Mouse (Mus musculus): ENCODE results near the gene Trpv3. TPM values are rescaled to one million over a fixed set of nuclear protein-coding genes. Genes with fewer than 3 reads are reported as not detected.
"Not testable (repeated sequence)": the region's sequence is repeated elsewhere in the genome, so short reads cannot be mapped to it uniquely, and the experiment has no call there.

Gene Trpv3
- total and polyA plus RNA-seq, 2 experiments, result under 0.01 to 0.01 TPM

DNA sequence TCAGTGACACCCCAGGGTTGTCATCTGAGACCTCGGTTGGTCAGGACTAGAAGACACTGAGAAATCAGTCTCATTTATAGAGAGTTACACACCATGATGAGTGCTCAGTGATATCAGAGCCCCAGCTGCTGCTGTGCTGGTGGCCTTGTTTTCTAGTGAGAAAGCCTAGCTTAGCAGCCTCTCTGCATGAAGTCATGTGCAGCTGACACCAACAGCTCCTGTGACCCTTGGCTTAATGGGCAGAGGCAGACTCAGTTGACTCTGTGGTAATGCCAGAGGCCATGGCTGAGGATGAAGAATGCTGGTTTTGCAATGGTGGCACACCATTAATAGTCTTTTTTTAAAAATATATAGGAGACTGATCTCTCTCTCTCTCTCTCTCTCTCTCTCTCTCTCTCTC lies 22.4 kb downstream of the Trpv3 start:
- Histone ChIP-seq H3K4me3 (ENCODE audit: insufficient read depth, low read depth, low read length) (no peak overlapping the region), H3K4me1 (ENCODE audit: control insufficient read depth, insufficient read depth, low read length) (no peaks in the 10 kb centered on the region), H3K79me2 (ENCODE audit: control insufficient read depth, insufficient read depth, low read length) (no peaks in the 10 kb centered on the region), H3K9ac (ENCODE audit: low read depth, low read length) (no peak overlapping the region), H3K36me3 (ENCODE audit: control insufficient read depth, insufficient read depth, low read length) (no peaks in the 10 kb centered on the region), H3K27me3 (ENCODE audit: control insufficient read depth, insufficient read depth, low read length) (no peaks in the 10 kb centered on the region), H3K27ac (replicated peaks; ENCODE audit: insufficient read depth, low read depth, low read length) (no peak overlapping the region)
- no peak for TF ChIP-seq POLR2A (IDR thresholded peaks at IDR 0.05; ENCODE audit: extremely low read depth, insufficient read depth, low read length)
- no peak for TF ChIP-seq CTCF (IDR thresholded peaks at IDR 0.05; ENCODE audit: low read depth, low read length)
- peak; percentile 17 for DNase-seq (ENCODE audit: extremely low read depth, low read depth, low spot score)
- 94% methylated on average over 1 of the region's 1 CpGs for WGBS

DNA sequence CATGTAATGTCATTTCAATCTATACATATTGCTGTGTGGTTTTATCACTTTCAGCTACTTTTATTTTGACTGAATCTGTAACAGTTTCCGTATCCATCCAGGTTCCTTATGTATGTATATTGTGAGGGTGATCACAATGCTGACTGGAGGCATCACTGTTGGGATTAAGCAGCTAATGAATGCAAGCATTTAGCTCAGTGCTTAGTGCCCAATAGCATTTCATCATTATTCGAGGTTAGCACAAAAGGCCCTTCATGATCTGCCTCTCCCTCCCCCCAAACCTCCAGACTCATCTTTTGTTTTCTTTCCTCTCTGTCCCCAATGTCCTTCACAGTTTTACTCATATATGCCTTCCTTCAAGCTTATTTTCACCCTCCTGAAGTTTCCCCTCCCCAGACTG lies 35.9 kb downstream of the Trpv3 start:
- H3K79me2 ChIP-seq (ENCODE audit: control insufficient read depth, insufficient read depth, low read length), result no peaks in the 10 kb centered on the region
- H3K27ac ChIP-seq (replicated peaks; ENCODE audit: insufficient read depth, low read depth, low read length), result no peak overlapping the region
- peaks cover 15% of the 10 kb centered on the region for H3K36me3 ChIP-seq (ENCODE audit: control insufficient read depth, insufficient read depth, low read length)
- TF ChIP-seq POLR2A (IDR thresholded peaks at IDR 0.05; ENCODE audit: extremely low read depth, insufficient read depth, low read length) (no peak), CTCF (IDR thresholded peaks at IDR 0.05; ENCODE audit: low read depth, low read length) (no peak)
- H3K4me1 ChIP-seq (ENCODE audit: control insufficient read depth, insufficient read depth, low read length), result no peaks in the 10 kb centered on the region
- no peaks in the 10 kb centered on the region for H3K27me3 ChIP-seq (ENCODE audit: control insufficient read depth, insufficient read depth, low read length)
- no peak overlapping the region for H3K4me3 ChIP-seq (ENCODE audit: insufficient read depth, low read depth, low read length)
- 76% methylated on average over 2 of the region's 2 CpGs for WGBS
- DNase-seq (ENCODE audit: extremely low read depth, low read depth, low spot score), result no peak
- no peak overlapping the region for H3K9ac ChIP-seq (ENCODE audit: low read depth, low read length)

DNA sequence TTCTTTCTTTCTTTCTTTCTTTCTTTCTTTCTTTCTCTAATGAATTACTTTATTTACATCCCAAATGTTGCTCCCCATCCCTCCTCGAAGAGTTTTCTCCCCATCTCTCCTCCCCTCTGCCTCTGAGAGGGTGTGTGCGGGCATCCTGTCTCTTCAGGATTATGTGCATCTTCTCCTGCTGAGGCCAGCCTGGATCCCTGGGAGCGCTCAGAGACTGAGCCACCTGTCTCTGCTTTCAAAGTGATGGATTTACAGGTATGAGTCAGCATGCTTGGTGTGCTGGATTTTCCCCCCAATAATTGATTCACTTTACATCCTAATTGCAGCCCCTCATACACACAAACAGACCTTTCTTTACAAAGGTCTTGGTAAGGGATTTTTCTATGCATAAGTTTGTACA lies 48.8 kb downstream of the Trpv3 start:
- no peak for DNase-seq (ENCODE audit: extremely low read depth, low read depth, low spot score)
- Histone ChIP-seq H3K27ac (replicated peaks; ENCODE audit: insufficient read depth, low read depth, low read length) (no peak overlapping the region), H3K27me3 (ENCODE audit: control insufficient read depth, insufficient read depth, low read length) (no peaks in the 10 kb centered on the region), H3K4me1 (ENCODE audit: control insufficient read depth, insufficient read depth, low read length) (no peaks in the 10 kb centered on the region), H3K4me3 (ENCODE audit: insufficient read depth, low read depth, low read length) (no peak overlapping the region), H3K9ac (ENCODE audit: low read depth, low read length) (no peak overlapping the region), H3K36me3 (ENCODE audit: control insufficient read depth, insufficient read depth, low read length) (peaks cover 18% of the 10 kb centered on the region), H3K79me2 (ENCODE audit: control insufficient read depth, insufficient read depth, low read length) (no peaks in the 10 kb centered on the region)
- TF ChIP-seq POLR2A (IDR thresholded peaks at IDR 0.05; ENCODE audit: extremely low read depth, insufficient read depth, low read length) (no peak), CTCF (IDR thresholded peaks at IDR 0.05; ENCODE audit: low read depth, low read length) (no peak)
- 79% methylated on average over 3 of the region's 3 CpGs for WGBS

DNA sequence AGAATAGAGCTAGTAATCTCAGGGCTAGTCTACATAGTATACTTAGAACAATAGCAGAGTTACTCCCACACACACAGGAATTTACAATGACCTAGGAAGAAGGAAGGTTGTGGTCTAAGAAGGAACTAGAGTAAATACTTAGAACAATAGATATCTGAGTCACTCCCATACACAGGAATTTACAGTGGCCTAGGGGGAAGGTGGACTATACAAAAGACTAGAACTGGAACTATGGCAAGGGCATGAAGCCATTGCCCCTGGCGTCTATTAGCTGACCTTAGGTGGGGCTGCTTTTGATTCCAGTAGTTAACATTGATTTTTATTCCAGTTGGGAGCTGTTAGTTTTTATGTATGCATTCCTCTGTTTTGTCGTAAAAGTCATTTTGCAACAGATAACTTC lies 51.4 kb downstream of the Trpv3 start:
- H3K4me1 ChIP-seq (ENCODE audit: control insufficient read depth, insufficient read depth, low read length); H3K9ac ChIP-seq (ENCODE audit: low read depth, low read length); H3K27ac ChIP-seq (replicated peaks; ENCODE audit: insufficient read depth, low read depth, low read length); H3K79me2 ChIP-seq (ENCODE audit: control insufficient read depth, insufficient read depth, low read length); H3K4me3 ChIP-seq (ENCODE audit: insufficient read depth, low read depth, low read length); DNase-seq (ENCODE audit: extremely low read depth, low read depth, low spot score); H3K27me3 ChIP-seq (ENCODE audit: control insufficient read depth, insufficient read depth, low read length): not testable (repeated sequence)
- peaks cover 12% of the 10 kb centered on the region for H3K36me3 ChIP-seq (ENCODE audit: control insufficient read depth, insufficient read depth, low read length)
- 95% methylated on average over 2 of the region's 2 CpGs for WGBS

DNA sequence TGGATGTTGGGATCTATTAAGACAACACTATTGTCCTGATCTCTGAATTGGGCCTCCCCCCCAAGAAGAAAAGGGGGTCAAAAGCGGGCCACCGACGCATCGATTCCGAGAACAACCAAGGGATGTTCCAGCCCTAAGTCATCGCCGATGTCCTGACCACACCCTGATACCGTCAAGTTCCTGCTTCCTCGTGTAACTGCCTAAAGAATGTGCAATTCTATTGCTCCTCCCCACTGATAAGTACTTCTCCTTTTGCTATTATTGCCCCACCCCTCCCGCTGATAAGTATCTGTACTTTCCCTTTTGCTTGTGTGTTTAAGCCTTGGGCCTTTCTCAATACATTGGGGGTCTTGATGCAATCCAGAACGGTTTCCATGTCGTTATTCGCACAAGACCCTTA lies 53.9 kb downstream of the Trpv3 start:
- H3K36me3 ChIP-seq (ENCODE audit: control insufficient read depth, insufficient read depth, low read length), result peaks cover 12% of the 10 kb centered on the region
- not testable (repeated sequence) for H3K4me3 ChIP-seq (ENCODE audit: insufficient read depth, low read depth, low read length); H3K27ac ChIP-seq (replicated peaks; ENCODE audit: insufficient read depth, low read depth, low read length); DNase-seq (ENCODE audit: extremely low read depth, low read depth, low spot score); H3K4me1 ChIP-seq (ENCODE audit: control insufficient read depth, insufficient read depth, low read length); H3K9ac ChIP-seq (ENCODE audit: low read depth, low read length); H3K27me3 ChIP-seq (ENCODE audit: control insufficient read depth, insufficient read depth, low read length); H3K79me2 ChIP-seq (ENCODE audit: control insufficient read depth, insufficient read depth, low read length)
- 93% methylated on average over 13 of the region's 13 CpGs for WGBS

DNA sequence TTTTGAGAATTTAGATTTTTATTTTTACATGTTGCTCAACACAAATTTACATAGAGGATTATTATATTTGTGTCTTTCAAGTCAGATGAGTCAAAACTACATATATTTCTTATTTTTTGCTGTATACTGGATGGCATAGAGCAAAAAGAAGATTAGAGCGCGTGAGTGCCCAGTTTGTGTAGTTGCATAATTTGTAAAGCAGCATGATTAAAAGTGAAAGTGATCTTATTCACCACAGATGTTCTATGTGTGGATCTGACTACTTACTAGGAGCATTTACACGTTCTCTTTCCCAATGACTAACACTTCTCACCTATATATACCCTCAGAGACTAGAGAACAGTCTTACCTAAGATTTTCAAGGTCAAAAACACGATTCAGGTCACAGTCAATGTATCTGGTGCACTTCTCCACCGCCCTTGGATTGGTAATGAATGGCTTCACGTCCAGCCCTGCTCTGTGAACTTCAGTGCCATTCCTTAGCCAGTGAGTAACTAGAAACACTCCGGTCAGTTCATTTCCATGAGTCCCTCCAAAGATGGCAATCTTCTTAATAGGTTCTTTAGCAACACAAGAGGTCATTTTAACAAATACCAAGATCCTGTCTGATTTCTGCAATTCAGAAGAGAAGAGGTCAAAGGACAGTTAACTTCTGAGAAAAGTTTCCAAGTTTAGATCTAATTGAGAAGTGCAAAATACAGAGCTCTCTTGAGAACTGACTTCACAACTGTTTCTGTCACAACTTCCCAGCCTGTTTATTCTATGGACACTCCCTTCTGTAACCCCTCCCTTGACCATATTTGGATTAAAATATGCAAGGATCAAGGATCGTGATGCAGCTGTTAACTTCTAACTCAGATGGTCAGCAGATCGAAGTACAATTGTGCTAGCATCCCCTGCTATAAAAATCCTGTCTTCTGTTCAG lies 57.0 kb downstream of the Trpv3 start:
- Histone ChIP-seq H3K79me2 (ENCODE audit: control insufficient read depth, insufficient read depth, low read length) (peaks cover 4% of the 10 kb centered on the region; the same call in 1 of the 2 replicates), H3K36me3 (ENCODE audit: control insufficient read depth, insufficient read depth, low read length) (peaks cover 4% of the 10 kb centered on the region), H3K4me1 (ENCODE audit: control insufficient read depth, insufficient read depth, low read length) (peaks cover 9% of the 10 kb centered on the region; the same call in 1 of the 2 replicates), H3K27me3 (ENCODE audit: control insufficient read depth, insufficient read depth, low read length) (no peaks in the 10 kb centered on the region), H3K4me3 (ENCODE audit: insufficient read depth, low read depth, low read length) (peak overlapping the region; percentile 49), H3K27ac (replicated peaks; ENCODE audit: insufficient read depth, low read depth, low read length) (peak overlapping the region; percentile 69), H3K9ac (ENCODE audit: low read depth, low read length) (peak overlapping the region; percentile 38)
- peak; percentile 90 for DNase-seq (ENCODE audit: extremely low read depth, low read depth, low spot score)
- TF ChIP-seq POLR2A (IDR thresholded peaks at IDR 0.05; ENCODE audit: extremely low read depth, insufficient read depth, low read length) (no peak), CTCF (IDR thresholded peaks at IDR 0.05; ENCODE audit: low read depth, low read length) (no peak)
- 18% methylated on average over 9 of the region's 9 CpGs for WGBS
